Mouse (Mus musculus) fat pad, adult 2 months (tissue): ENCODE data around the gene Padi1.

Experiments used
- DNase-seq: peaks from one replicate; pipeline ENCODE4 v3.0.0-alpha.2; 2011; ENCODE audit warnings: low read depth, low spot score; ENCODE audit errors: extremely low read depth

The Padi1 gene

DNA sequence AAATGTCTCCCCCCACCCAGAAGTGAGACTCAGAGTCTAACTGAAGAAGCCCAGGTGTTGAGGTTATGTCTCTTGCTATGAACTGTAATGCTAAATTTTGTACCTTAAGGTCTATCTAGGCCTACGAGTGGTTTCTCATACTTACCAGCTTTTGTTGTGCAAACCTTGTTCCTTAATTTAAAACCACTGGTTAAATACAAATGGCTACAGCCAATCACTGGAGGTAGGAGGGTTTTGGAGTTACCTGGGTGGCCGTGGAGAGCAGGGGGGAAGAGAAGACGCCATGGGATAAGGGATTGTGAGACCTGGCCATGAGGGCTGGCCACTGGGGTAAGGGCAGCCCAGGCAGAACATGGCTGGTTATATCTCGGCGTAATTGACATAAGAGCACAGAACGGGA, 57.3 kb downstream of the Padi1 start:
- no peak for DNase-seq

DNA sequence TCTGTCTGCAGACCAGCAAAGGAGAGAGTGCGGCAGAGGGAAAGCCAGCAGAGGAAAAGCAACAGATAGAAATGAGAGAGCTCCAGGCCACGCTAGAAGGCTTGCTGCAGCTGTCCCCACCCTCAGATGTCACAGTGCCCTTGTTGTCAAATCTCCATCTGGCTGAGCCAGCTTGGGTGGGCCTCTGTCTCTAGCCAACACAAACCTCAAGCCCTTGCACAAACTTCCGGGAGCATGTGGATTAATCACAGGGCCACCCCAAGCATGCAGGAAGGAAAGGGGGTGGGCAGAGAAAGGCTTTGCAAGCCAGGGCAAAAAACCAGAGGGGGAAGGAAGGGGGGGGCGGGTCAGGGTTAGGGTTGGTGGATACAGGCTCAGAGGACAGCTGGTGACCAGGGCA, 58.2 kb downstream of the Padi1 start:
- no peak for DNase-seq

DNA sequence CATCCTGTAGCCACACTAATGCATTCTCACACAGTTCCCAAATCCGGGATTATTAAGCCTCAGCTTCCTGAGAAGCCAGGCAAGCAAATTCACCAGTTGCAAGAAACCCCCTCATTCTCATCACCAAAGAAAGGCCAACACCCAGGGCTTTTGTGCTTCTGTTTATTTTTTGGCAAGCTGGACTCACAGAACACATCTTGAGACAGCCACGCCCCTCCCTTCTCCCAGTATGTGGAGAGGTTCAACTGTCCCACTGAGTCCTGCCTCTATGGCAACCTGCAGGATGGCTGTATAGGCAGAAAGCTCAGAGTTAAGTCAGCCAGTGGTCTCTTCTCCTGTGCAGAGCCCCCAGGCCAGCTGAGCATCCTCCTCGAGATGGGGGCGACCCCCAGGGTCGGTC, 60.4 kb downstream of the Padi1 start:
- DNase-seq, result no peak

DNA sequence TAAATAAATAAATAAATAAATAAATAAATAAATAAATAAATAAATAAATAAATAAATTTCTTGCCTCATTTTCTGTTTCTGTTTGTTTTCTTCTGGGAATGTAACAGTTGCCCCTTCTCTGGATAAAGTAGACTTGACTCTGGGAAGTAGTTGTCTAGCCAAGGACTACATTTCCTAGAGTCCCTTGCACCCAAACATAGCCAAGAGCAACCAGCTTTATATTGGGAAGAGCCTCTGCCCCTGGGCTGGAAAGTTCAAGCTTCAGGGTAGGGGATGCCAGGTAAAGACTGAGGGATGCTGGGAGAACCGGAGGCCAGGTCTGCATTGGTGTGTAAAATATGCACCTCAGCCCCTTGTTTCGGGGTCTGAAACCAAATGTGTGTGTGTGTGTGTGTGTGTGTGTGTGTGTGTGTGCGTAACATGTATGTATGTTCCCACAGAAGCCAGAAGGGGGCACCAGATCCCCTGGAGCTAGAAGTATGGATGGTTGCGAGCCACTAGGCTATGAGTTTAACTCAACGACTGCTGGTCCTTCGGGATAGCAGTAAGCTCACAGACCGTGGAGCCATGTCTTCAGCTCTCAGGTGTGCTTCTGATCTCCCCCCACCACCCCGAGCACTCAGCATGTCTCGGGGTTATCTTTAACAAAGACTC, 61.2 kb downstream of the Padi1 start:
- no peak for DNase-seq

DNA sequence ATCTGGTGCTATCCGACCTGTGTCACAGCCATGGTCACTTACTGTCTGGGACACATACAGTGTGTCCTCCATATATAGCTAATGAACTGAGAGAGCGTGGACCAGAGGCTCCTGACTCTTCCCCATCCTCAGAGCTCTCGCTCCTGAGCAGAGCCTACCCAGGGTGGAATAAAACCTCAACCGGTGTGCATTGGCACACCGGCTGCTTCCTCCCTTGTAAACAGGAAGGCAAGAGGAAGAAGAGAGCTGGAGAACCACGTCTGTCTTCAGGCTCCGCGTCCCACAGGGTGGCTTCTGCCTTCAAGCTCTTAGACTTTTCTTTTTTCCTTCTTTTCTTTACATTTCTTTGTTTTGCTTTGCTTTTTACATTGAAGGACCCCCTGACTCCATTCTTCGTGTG, 62.8 kb downstream of the Padi1 start:
- DNase-seq, result no peak

DNA sequence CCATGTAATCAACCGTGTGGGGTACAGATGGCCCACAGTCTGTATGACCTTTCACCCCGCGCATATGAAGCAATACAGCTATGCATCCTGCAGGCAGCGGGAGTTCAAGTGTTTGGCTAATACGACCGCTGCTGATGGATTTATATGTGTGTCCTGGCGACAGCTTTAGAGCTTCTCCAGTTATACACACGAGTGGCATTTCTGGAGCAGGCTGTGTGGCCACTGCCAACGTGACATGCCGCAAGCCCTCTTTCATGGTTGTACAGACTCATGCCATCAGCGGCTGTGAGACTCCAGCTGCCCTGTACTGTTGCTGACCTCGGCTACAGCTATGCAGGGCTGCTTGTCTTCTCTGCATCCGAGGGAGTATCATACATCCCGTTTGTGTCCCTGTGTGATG, 65.1 kb downstream of the Padi1 start:
- no peak for DNase-seq

DNA sequence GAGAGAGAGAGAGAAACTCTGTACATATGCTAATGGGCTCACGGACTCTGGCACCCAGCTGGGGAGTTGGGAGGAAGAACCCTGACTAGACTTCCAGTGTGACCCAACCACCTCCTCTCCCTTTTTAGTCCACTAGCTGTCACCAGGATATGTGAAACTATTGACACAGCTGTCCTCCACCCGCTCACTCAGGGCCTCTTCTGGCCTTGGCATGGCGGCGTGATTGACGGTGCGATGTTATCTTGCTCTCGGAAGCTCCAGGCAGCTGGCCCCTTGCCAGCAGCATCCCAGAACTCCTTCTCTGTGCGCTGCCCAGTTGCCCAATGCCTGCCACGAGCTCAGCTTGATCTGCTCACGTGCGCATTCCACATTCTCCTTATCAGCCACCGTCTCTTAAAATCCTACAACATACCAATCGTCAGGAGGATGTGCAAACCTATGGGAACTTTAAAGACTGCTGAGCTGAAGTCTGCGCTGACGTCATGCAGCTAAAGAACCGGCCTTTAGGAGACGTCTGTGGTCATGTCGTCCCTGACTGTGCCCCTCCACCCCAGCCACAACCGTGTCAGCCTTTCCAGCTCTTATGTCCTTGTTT, 65.7 kb downstream of the Padi1 start:
- DNase-seq, result peak; percentile 76

DNA sequence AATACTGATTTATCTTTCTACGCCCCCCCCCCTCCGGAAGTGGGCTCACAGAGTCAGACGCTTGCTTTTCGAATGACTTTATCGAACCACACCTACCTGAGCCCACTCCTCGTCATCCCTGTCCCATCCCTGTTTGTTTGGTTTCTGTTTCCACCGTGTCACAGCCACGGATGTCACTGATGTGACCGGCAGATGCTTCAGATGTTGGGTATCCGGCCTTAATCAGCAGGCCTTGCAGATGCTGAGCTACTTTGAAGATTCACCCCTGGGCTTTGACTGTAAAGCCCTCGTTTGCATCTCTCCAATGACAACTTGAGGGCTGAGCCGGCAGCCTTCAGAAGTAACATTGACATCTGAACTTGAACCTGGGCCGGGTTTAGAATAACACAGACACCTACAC, 69.0 kb downstream of the Padi1 start:
- DNase-seq, result no peak

DNA sequence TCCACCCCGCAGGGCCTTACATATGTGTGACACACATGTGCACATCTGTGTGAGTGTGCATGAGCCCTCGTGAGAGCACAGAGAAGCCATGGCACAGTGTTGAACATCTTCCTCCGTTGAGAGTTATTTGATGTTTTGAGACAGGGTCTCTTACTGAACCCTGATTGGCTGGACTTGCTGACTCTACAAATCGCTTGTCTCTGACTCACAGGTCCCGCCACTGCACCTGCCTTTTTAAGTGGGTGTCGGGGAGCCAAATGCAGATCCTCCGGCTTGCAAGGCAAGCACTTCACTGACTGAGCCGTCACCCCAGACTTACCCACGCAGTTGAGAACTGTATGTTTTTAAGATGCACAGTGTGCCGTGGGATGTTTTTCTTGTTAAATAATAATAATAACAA, 69.7 kb downstream of the Padi1 start:
- no peak for DNase-seq

DNA sequence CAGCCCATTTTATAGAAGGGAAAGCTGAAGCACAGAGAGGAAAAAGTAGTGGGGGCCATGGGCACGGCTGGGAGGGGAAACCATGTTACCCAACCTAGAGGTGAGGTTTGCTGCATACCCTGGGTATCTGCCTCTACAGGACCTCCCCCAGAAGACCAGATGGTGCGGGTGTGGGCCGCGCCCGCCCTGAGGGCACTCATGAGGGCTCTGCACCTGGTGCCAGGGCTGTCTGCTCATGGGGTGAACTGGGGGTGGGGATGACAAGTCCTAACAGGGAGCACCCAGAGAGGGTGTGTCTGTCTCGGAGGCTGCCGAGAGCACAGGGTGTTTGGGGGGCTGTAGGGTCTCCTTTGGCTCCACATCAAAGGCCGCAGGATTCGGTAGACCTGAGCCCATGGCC, 70.7 kb downstream of the Padi1 start:
- DNase-seq, result no peak

DNA sequence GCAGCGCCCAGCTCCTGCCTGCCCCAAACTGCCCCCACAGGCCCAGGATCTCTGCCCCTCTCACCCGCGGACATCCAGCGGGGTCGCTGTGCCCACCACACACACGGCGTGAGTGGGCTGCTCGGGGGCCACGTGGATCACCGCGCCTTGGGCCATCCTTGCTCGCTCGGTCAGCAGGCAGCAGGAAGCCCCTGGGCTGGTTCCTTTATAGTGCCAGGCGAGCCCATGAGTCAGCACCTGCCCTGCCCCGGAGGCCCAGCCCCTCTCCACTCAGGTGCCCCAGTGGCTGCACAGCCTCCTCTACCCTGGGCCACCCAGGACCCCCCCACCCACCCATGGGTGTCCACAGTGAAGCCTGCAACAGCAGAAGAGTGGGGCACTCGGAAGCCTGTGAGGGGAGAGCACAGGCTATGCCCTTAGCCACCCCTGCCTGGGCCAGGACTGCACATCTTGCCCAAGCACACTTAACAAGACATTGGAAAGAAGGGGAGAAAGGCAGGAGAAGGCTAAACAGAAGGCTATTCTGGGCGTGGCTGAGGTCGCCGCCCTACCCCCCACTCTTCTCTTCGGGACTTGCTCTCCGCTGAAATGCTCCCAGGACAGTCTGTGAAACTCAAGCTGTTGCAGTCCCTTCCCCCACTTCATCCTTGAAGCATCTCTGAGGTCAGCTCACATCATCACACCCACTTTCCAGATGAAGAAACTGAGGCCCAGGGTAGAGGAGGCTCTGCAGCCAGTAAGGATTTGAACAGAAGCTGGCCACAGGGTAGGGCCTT, 71.4 kb downstream of the Padi1 start, which contains the start of gene Padi4:
Gene Padi4, minus strand, starts transcription at position 212 of the 776 bp plus-strand sequence.
- DNase-seq, result no peak

DNA sequence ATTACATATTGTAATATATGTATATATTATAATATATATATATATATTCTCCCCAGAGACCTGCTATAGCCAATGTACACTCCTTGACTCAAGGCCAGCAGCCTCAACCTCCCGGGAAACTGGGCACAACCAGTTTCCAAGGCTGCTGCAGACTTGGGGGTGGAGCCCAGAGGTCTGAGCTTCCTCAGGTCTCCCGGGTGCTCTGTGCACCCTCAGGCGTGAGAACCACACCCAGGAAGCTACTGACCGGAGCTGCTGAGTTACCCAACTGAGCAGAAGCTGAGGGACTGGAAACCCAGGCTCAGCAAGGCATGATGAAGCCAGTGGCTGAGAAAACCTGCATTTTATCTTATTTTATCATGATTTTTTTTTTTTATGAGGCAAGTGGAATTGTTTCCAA, 74.5 kb downstream of the Padi1 start:
- no peak for DNase-seq

DNA sequence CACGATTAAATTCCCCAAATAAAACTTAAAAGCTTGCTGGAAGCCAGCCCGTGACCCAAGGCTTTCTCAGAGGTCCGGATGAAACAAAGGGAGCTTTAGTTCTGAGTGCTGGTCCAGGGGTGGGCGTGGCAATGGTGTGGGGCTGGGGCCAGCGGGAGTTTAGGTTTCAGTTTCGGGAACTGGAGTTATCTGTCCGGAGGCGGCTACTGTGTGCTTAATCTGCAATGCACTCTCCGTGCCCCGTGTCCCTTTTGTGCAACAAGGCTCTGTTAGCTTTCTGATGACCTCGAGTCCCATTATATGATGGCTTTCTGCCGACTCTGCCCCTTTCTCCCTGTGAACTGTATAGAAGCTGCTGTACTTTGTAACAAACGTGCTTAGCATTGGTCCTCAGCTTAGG, 75.1 kb downstream of the Padi1 start:
- no peak for DNase-seq

DNA sequence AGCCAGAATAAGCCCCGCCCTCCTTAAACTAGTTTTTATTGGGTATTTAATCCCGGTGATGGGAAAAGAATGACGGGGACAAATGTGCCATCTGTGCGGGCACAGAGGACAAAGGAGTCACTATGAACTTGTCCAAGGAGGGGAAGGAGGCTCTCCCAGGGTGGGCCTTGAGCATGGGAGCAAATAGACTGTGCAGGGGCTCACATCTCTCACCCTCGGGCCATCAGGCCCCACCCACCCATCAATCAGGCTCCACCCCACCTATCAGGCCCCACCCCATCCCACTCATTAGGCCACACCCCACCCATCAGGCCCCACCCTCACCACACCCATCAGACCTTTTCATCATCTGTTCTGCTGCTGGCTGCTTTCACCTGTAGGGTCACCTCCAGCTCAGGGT, 76.6 kb downstream of the Padi1 start:
- DNase-seq, result no peak

DNA sequence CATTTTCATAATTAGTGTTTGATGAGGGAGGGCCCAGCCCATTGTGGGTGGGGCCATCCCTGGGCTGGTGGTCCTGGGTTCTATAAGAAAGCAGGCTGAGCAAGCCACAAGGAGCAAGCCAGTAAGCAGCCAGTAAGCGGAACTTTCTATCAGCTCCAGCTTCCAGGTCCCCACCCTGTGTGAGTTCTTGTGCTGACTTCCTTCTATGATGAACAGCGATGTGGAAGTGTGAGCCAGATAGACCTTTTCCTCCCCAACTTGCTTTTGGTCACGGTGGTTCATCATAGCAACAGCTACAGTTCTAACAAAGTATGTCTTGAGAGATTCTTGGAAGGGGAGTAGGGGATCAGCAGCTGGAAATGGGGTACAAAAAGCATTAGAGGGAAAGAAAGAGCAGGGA, 79.6 kb downstream of the Padi1 start:
- no peak for DNase-seq

DNA sequence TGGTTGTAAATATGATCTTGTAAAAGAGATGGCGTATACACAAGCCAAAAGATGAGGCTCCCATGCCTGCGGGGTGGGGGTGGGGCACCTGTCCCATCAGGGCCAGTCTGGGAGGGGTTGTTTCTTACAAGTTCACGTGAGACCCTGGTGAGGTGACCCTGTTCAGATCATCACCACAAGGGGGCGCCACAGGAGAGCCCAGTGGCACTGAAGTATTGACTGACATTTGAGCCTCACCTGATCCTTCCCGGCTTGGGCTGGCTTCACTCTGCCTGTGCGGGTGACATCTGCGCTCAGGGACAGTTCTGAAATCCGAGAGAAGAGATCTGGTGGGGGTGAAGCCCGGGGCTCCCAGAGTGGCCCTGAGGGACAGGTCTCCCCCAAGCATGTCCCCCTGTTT, 82.4 kb downstream of the Padi1 start:
- DNase-seq, result no peak
